Mouse (Mus musculus) adrenal gland, adult 8-10 months (tissue): ENCODE measurements around the gene Rab3b. TPM values are rescaled to one million over a fixed set of nuclear protein-coding genes. Genes with fewer than 3 reads are reported as not detected.

Source experiments
- DNase-seq: peaks from one replicate; pipeline ENCODE4 v3.0.0; 2022
- total RNA-seq, 4 experiments: library from RNA; stranded (reverse); gene quantifications; 2 replicates each; pipeline ENCODE4 v1.2.4; 2022

Rab3b gene
- 10 to 100 TPM; 46.9 to 74.2 (median 55.2) TPM for total RNA-seq

DNA sequence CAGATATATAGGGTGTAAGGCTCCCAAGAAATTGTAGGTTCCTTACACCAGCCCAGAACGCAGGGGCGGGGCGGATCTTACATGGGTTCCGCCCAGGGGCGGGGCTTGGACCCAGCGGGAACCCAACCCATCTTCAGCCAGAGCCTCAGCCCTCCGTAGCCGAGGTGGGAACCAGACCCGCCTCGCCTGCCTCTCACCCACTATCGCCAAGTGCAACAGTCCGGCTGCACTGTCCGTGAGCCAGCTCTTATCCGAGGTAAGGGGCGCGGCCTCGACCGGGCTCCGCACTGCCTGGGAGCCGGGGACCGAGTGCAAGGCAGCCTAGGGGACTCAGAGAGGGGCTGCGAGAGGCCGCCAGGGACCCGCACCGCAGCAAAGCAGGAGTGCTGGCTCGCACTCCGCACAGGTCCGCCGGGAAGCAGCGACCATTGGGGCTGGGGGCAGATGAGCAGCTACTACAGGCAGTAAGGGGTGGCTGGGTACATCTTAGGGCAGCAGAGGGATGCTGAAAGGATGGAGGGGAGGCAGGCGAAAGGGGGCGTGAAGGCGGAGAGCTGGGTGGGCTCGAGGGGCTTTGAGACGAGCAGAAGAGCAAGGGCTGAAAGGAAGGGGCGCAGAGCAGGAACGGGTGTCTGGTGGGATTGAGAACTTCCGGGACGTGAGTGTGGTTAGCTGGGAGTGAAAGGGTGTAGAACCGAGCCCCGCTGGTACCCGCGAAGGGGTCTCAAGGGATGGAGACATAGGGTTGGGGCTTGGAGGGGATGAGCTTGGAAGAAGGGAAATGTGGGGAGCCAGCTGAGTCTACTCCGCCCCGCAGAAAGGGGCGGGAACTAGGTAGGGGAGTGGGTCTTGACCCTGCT, at the start of gene Rab3b:
TSS of gene Rab3b (plus strand) at position 101 of the 860 bp plus-strand sequence.
- DNase-seq: peak; percentile 28

- DNase-seq: no peak
Measured at GRCm38 (mm10) chr4:108830698-108831097, 48.2 kb upstream of the Rab3b start.

- peak; percentile 86 for DNase-seq
Measured at GRCm38 (mm10) chr4:108832916-108833827, 45.7 kb upstream of the Rab3b start, which contains the start of gene Btf3l4. Gene Btf3l4 (minus strand): TSS chr4:108833614.

DNA sequence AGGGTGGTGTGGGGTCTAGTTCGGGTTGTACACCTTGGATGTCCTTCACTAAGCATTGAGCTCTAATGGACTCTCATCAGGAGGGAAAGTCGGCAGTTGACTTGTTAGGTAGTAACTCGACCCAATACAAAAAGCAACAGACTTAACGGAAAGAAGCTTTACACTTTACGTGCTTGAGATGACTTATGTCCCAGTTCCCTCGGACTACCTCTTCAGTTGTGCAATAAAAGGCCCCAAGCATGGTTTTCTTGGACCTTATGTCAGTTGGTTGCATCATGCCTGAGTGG, 45.1 kb upstream of the Rab3b start:
- DNase-seq: no peak

DNA sequence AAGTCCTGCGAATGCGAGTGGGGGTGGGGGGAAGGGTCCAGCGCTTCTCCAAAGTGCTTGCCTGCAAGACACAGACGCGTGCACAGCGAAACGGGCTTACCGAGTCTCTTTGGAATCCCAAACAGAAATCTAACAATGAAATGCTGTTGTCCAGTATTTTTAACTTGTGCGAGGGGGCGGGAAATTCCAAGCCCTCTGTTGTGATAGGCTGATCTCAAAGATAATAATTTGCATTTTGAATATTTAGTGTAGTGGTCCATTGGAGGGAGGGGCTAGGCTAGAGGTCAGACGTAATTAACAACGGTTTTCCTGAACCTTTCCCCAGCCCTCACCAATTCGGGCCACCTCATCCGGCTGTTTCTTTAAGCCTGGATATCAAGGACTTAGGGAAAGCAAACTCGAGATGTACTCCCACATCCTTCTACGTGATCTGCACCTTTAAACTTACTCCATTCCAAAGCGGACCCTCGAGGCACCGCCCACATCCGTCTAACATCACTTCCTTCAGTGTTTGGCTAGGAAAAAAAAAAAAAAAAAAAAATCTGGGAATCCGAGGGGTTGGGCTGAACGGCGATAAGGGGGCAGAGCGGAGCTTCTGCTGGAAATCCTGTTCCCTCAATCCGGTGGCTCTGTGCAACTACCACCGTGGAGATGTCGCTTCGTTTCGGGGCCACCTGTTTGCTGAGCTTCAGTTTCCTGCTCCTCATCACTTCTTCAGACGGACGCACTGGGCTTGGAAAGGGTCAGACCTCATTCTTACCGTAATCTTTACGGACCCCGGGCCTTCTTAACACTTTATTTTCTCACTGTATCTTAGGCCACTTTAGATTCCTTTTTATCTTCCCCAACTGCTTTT, 44.5 kb upstream of the Rab3b start, which contains the start of gene Txndc12:
TSS of gene Txndc12 (plus strand) at position 487 of the 856 bp plus-strand sequence.
- DNase-seq: peak; percentile 87

- peak; percentile 20 for DNase-seq
Measured at GRCm38 (mm10) chr4:108834971-108835311, 43.9 kb upstream of the Rab3b start.

DNA sequence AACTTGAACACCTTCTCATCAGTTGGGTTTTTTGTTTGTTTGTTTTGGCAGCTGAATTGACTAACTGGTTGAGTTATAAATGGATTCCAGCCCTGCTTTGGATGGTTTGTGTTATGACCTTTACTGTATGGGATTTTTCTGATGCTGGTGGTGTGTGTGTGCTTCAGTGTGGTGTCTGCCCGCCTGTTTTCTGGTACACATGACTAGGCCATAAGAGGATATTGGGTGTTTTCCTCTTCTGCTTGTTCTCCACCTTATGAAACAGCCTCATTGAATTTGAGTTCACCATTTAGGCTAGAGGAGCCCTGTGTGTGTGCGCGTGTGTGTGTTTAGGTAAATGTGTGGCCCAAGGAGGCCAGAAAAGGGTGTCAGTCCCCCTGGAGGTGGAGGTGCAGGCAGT, 43.4 kb upstream of the Rab3b start:
- DNase-seq: no peak

- DNase-seq: no peak
Measured at GRCm38 (mm10) chr4:108838031-108838430, 40.8 kb upstream of the Rab3b start.

- DNase-seq: no peak
Measured at GRCm38 (mm10) chr4:108841920-108842578, 36.8 kb upstream of the Rab3b start.

- DNase-seq: no peak
Measured at GRCm38 (mm10) chr4:108843336-108843735, 35.5 kb upstream of the Rab3b start.

GRCm38 (mm10) chr4:108845824-108846569, 32.9 kb upstream of the Rab3b start:
- no peak for DNase-seq

- DNase-seq: peak; percentile 80
Measured at GRCm38 (mm10) chr4:108847715-108848504, 31.0 kb upstream of the Rab3b start, which contains the start of gene Kti12. Gene Kti12 (plus strand): TSS chr4:108847785.

DNA sequence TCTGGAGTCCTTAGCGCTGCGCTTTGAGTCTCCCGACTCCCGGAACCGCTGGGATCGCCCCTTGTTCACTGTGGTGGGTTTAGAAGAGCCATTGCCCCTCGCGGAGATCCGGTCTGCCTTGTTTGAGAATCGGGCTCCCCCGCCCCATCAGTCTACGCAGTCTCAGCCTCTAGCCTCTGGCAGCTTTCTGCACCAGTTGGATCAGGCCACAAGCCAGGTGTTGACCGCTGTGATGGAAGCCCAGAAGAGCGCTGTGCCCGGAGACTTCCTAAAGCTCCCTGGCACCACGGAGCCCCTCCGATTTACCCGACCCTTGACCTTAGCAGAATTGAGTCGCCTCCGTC, 30.4 kb upstream of the Rab3b start, which contains the start of gene A730015C16Rik:
TSS of gene A730015C16Rik (minus strand) at position 115 of the 344 bp plus-strand sequence.
- DNase-seq: peak; percentile 11

DNA sequence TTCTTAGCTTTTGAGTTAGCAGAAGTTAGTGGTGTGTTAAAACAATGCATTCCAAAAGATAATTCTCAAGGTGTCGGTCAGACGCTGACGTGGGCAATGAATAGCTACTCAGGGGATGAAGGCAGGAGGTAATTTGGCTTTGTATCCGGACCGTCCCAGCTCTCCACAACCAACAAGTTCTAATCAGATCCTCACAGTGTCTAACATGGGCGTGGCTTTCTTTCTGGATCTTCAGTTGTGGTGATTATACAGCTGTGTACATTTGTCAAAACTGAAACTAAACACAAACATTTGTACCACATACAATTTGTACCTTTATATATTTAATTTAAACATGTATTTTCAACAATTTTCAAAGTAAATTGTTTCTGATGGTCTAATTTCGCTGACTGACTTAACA, 12.1 kb upstream of the Rab3b start:
- no peak for DNase-seq

DNA sequence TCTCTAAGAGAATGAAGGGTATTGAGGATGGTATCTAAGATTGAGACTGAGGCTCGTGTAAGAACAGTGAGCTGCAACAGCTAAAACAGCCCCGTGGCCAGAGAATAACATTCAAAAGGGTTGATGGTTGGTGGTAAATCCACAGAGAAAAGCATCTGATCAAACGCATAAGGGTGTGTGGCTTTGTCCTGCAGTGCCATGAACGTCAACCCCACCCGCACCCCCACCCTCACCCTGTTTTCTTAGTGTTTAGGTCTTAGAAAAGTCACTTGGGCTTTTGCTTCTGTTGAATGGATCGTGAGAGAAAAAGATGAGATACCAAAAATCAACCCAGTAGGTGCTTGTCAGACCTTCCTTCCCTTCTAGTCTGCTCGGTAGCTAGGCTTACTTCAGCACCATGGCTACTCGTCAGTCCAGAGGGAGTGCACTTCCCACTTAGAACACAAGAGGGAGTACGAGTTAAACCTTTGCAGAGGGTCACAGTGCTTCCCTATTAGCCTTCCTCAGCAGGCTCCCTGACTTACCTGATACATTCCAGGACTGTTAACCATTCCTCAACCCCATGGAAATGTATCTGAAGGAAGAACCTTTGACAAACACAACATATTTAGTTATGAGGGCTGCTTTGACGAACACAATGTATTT, 9.0 kb upstream of the Rab3b start:
- peak; percentile 56 for DNase-seq

- DNase-seq: no peak
Measured at GRCm38 (mm10) chr4:108873746-108874145, 5.1 kb upstream of the Rab3b start.

- no peak for DNase-seq
Measured at GRCm38 (mm10) chr4:108877901-108878300, 962 bp upstream of the Rab3b start.

DNA sequence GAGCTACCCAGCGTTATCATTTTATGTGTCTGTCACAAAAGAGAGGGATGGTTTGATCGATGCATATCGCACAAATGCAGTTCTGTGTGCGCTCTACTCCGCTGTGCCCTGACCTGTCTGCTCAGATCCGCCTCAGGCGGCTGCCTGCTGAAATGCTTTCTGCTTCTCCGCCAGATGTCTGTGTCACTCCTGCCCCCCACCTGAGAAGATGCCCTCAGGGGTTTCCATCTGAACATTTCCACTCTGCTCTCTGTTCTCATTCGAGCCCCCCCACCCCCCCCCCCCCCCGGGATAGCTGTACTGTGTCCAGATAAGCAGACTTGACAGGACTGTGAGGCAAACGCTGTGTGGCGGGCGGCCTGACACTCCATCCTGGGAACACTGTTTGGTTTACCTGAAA, 5.0 kb downstream of the Rab3b start:
- peak; percentile 29 for DNase-seq

GRCm38 (mm10) chr4:108887456-108887855, 8.6 kb downstream of the Rab3b start:
- no peak for DNase-seq

- DNase-seq: no peak
Measured at GRCm38 (mm10) chr4:108890876-108891275, 12.0 kb downstream of the Rab3b start.
